Mouse (Mus musculus) heart, embryonic 14.5 days (tissue): ENCODE data around the gene Gm47955. TPM values are rescaled to one million over a fixed set of nuclear protein-coding genes. Genes with fewer than 3 reads are reported as not detected.
A peak's percentile ranks its signal among the peaks of the same experiment; 100 is the strongest.
"Not testable (repeated sequence)": the region's sequence is repeated elsewhere in the genome, so short reads cannot be mapped to it uniquely, and the experiment has no call there.

Source experiments
- ATAC-seq: fragments of 200-750 bp; cut with Nextera tagmentation; 2 replicates; pipeline ENCODE4 v1.8.0; 2017; ENCODE audit warnings: low read depth, moderate TSS enrichment; ENCODE audit not compliant: insufficient number of reproducible peaks, insufficient read depth, low FRiP score
- H3K27ac ChIP-seq, 2 experiments: fragments of 200-500 bp in 1 of 2; fragments of 300-500 bp in 1 of 2; sonication (generic) in 1 of 2; replicated peaks in 1 of 2; 2 replicates each; pipeline ENCODE4 v1.5.1; 2012 to 2014; ENCODE audit warnings: low read depth in 2 of 2, low read length in 2 of 2, control low read depth in 1 of 2, mild to moderate bottlenecking in 1 of 2, mixed read lengths in 1 of 2; ENCODE audit not compliant: control insufficient read depth in 1 of 2, insufficient read depth in 1 of 2
- H3K27me3 ChIP-seq: fragments of 300-500 bp; sonication (generic); 2 replicates; pipeline ENCODE4 v1.6.1; 2014; ENCODE audit warnings: mild to moderate bottlenecking, low read length, control low read depth; ENCODE audit not compliant: control insufficient read depth, insufficient read depth
- H3K36me3 ChIP-seq: fragments of 300-500 bp; sonication (generic); 2 replicates; pipeline ENCODE4 v1.6.1; 2014; ENCODE audit warnings: mild to moderate bottlenecking, control low read depth, low read length, mixed read lengths; ENCODE audit not compliant: control insufficient read depth, insufficient read depth
- H3K4me1 ChIP-seq, 2 experiments: fragments of 200-500 bp in 1 of 2; fragments of 300-500 bp in 1 of 2; sonication (generic) in 1 of 2; 2 replicates each; pipeline ENCODE4 v1.6.1; 2012 to 2014; ENCODE audit warnings: low read length in 2 of 2, control low read depth in 1 of 2, mixed read lengths in 1 of 2; ENCODE audit not compliant: control insufficient read depth in 2 of 2, insufficient read depth in 2 of 2
- H3K4me2 ChIP-seq: fragments of 300-500 bp; sonication (generic); 2 replicates; pipeline ENCODE4 v1.6.1; 2014; ENCODE audit warnings: mild to moderate bottlenecking, low read length
- H3K4me3 ChIP-seq, 2 experiments: fragments of 200-500 bp in 1 of 2; fragments of 300-500 bp in 1 of 2; sonication (generic) in 1 of 2; 2 replicates each; pipeline ENCODE4 v1.5.1; 2012 to 2014; ENCODE audit warnings: low read length in 2 of 2, mild to moderate bottlenecking in 2 of 2, control low read depth in 1 of 2, low read depth in 1 of 2, moderate library complexity in 1 of 2; ENCODE audit not compliant: control insufficient read depth in 1 of 2, insufficient read depth in 1 of 2
- H3K9ac ChIP-seq: fragments of 300-500 bp; sonication (generic); 2 replicates; pipeline ENCODE4 v1.6.1; 2014; ENCODE audit warnings: mild to moderate bottlenecking, low read length
- H3K9me3 ChIP-seq: fragments of 300-500 bp; sonication (generic); 2 replicates; pipeline ENCODE4 v1.6.1; 2016; ENCODE audit warnings: low read length, control low read depth; ENCODE audit not compliant: control insufficient read depth
- WGBS: fragments of 180-500 bp; shearing (Covaris S2); extraction: QIAGEN DNeasy Blood & Tissue Kit; methylation state at CpG from one replicate; pipeline ENCODE4 v1.1.7; 2014; 5-methylcytosine and 5-hydroxymethylcytosine counted together
- polyA plus RNA-seq: library from polyadenylated mRNA; unstranded; fragments of >200 nt; fragmentation: Nextera tagmentation; extraction: Ambion mirVana; gene quantifications from 2 replicates; pipeline ENCODE4 v1.2.1, GENCODE M21; 2014

Gene Gm47955
- polyA plus RNA-seq, 1 experiment from 2014 or later, result not detected

GRCm38 (mm10) chr1:82943295-82943694 lies 16.8 kb upstream of the Gm47955 start, which contains the start of gene A030003K21Rik:
Gene A030003K21Rik, minus strand, starts transcription at chr1:82943388.
- H3K4me3 ChIP-seq, ATAC-seq, H3K36me3 ChIP-seq, H3K4me2 ChIP-seq, H3K27me3 ChIP-seq, H3K9me3 ChIP-seq, H3K9ac ChIP-seq, H3K27ac ChIP-seq, H3K4me1 ChIP-seq: not testable (repeated sequence)
- WGBS, result no CpG with 5 or more reads among the region's 6 CpGs

- H3K9ac ChIP-seq, H3K4me1 ChIP-seq, H3K4me2 ChIP-seq, H3K4me3 ChIP-seq, H3K27me3 ChIP-seq, H3K36me3 ChIP-seq, H3K9me3 ChIP-seq, ATAC-seq, H3K27ac ChIP-seq: not testable (repeated sequence)
- 100% methylated on average over 2 of the region's 2 CpGs for WGBS
Observed at GRCm38 (mm10) chr1:82946029-82946428, 14.1 kb upstream of the Gm47955 start.

GRCm38 (mm10) chr1:82948601-82949000 lies 11.5 kb upstream of the Gm47955 start:
- H3K4me2 ChIP-seq, result no peak overlapping the region
- no peak overlapping the region for H3K27ac ChIP-seq
- H3K9me3 ChIP-seq, result no peaks in the 10 kb centered on the region
- ATAC-seq, result no peak
- H3K27me3 ChIP-seq, result no peaks in the 10 kb centered on the region
- H3K4me1 ChIP-seq, result peaks cover 0 to 4% of the 10 kb centered on the region in 2 experiments; a peak in 2 of 4 replicates
- 71% methylated on average over 2 of the region's 2 CpGs for WGBS
- no peak overlapping the region for H3K4me3 ChIP-seq
- H3K36me3 ChIP-seq, result no peaks in the 10 kb centered on the region
- no peak overlapping the region for H3K9ac ChIP-seq

GRCm38 (mm10) chr1:82955913-82956312 lies 4.2 kb upstream of the Gm47955 start, which contains the start of gene Gm7544:
Gene Gm7544, minus strand, starts transcription at chr1:82956013.
- H3K4me1 ChIP-seq, H3K4me2 ChIP-seq, H3K36me3 ChIP-seq, H3K9me3 ChIP-seq, H3K27ac ChIP-seq, H3K9ac ChIP-seq, ATAC-seq, H3K27me3 ChIP-seq, H3K4me3 ChIP-seq: not testable (repeated sequence)

GRCm38 (mm10) chr1:82966413-82966812 lies 6.3 kb downstream of the Gm47955 start:
- Histone ChIP-seq H3K4me2 (no peak overlapping the region), H3K4me1 (peaks cover 0 to 4% of the 10 kb centered on the region in 2 experiments; a peak in 2 of 4 replicates), H3K4me3 (no peak overlapping the region), H3K27me3 (no peaks in the 10 kb centered on the region), H3K9ac (no peak overlapping the region), H3K27ac (no peak overlapping the region), H3K36me3 (no peaks in the 10 kb centered on the region), H3K9me3 (no peaks in the 10 kb centered on the region)
- WGBS, result 63% methylated on average over 3 of the region's 3 CpGs
- no peak for ATAC-seq

GRCm38 (mm10) chr1:82972046-82972445 lies 12.0 kb downstream of the Gm47955 start:
- Histone ChIP-seq H3K27me3 (no peaks in the 10 kb centered on the region), H3K9me3 (no peaks in the 10 kb centered on the region), H3K4me2 (peak overlapping the region; percentile 19), H3K27ac (peak overlapping the region; percentile 51 to 61), H3K4me3 (no peak overlapping the region), H3K36me3 (no peaks in the 10 kb centered on the region), H3K4me1 (peaks cover 9 to 31% of the 10 kb centered on the region in 2 experiments; a peak in 3 of 4 replicates), H3K9ac (no peak overlapping the region)
- WGBS, result 2% methylated on average over 4 of the region's 4 CpGs
- ATAC-seq, result peak; percentile 80

GRCm38 (mm10) chr1:82973244-82973643 lies 13.2 kb downstream of the Gm47955 start:
- Histone ChIP-seq H3K4me3 (no peak overlapping the region), H3K27ac (no peak overlapping the region; a peak in 1 of 4 replicates), H3K9ac (no peak overlapping the region), H3K4me2 (no peak overlapping the region), H3K4me1 (peaks cover 9 to 31% of the 10 kb centered on the region in 2 experiments; a peak in 3 of 4 replicates), H3K27me3 (no peaks in the 10 kb centered on the region), H3K9me3 (no peaks in the 10 kb centered on the region), H3K36me3 (no peaks in the 10 kb centered on the region)
- WGBS, result 72% methylated on average over 1 of the region's 1 CpGs
- ATAC-seq, result no peak

- Histone ChIP-seq H3K9ac (no peak overlapping the region), H3K27ac (no peak overlapping the region), H3K9me3 (no peaks in the 10 kb centered on the region), H3K36me3 (no peaks in the 10 kb centered on the region), H3K4me3 (no peak overlapping the region), H3K27me3 (no peaks in the 10 kb centered on the region), H3K4me1 (peaks cover 9 to 31% of the 10 kb centered on the region in 2 experiments; a peak in 3 of 4 replicates), H3K4me2 (no peak overlapping the region)
- WGBS, result 31% methylated on average over 6 of the region's 6 CpGs
- ATAC-seq, result no peak
Observed at GRCm38 (mm10) chr1:82973901-82974300, 13.8 kb downstream of the Gm47955 start.
